Mouse (Mus musculus): Measurements from ENCODE around the gene Ccm2l. TPM values are rescaled to one million over a fixed set of nuclear protein-coding genes. Genes with fewer than 3 reads are reported as not detected.

The Ccm2l gene
- polyA plus RNA-seq, 1 experiment from 2014 or later, result 10.7 TPM

DNA sequence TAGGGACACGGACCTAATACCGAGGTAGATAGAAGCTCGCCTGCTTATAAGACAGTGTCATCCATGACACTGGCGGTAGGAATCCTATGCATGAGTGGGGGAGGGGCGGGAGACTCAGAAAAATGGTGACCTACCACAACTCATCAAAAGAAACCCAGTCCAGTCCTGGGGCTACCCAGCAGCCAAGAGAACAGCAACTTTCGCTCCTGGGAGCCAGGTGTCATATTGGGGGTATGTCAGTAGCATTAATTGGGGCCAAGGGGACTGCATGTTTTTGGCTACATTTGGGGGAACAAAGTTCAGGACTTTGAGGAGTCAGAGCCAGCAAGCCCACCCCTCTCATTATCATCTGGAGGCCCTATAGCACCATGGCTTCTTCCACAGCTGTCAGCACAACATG is 14.7 kb upstream of the Ccm2l start:
- no peak for DNase-seq (ENCODE audit: low spot score)
- Histone ChIP-seq H3K4me3 (ENCODE audit: low read depth, low read length) (no peak overlapping the region), H3K9ac (replicated peaks; ENCODE audit: low read depth) (no peak overlapping the region), H3K4me2 (replicated peaks; ENCODE audit: low read depth, low read length) (no peak overlapping the region), H3K4me1 (ENCODE audit: insufficient read depth, low read depth, low read length) (no peaks in the 10 kb centered on the region), H3K9me3 (ENCODE audit: low read length) (no peaks in the 10 kb centered on the region), H3K27ac (ENCODE audit: low read length) (no peak overlapping the region), H3K27me3 (replicated peaks; ENCODE audit: insufficient read depth, low read length) (peaks cover 16% of the 10 kb centered on the region; the same call in 1 of the 2 replicates), H3K36me3 (ENCODE audit: insufficient read depth, low read length) (no peaks in the 10 kb centered on the region)
- no peak for ATAC-seq
- 73% methylated on average over 6 of the region's 6 CpGs for WGBS
- TF ChIP-seq EP300 (IDR thresholded peaks at IDR 0.05) (no peak), CTCF (IDR thresholded peaks at IDR 0.05) (no peak)

DNA sequence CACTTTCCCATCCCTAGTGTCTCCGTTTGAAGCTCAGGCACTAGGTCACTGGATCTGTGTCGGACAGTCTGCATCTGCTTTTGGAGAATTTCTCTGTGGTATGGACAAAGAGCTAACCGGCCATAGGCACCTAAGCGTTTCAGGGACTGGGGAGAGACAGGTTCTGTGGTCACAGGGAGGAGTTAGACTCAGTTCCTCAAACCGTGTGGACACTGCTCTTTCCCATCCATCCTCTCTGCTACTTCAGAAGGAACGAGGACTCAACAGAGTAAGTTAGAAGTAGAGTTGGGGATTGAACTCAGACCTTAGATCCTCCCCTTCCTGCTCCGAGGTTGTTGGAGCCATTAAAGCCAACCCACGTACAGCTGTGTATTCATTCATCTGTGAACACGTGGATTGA is 14.2 kb upstream of the Ccm2l start:
- H3K27ac ChIP-seq (ENCODE audit: low read length), result no peak overlapping the region
- H3K4me1 ChIP-seq (ENCODE audit: insufficient read depth, low read depth, low read length), result no peaks in the 10 kb centered on the region
- H3K9me3 ChIP-seq (ENCODE audit: low read length), result no peaks in the 10 kb centered on the region
- no peaks in the 10 kb centered on the region for H3K36me3 ChIP-seq (ENCODE audit: insufficient read depth, low read length)
- H3K9ac ChIP-seq (replicated peaks; ENCODE audit: low read depth), result no peak overlapping the region
- no peak overlapping the region for H3K4me3 ChIP-seq (ENCODE audit: low read depth, low read length)
- H3K4me2 ChIP-seq (replicated peaks; ENCODE audit: low read depth, low read length), result no peak overlapping the region
- DNase-seq (ENCODE audit: low spot score) (no peak), ATAC-seq (no peak)
- WGBS, result 71% methylated on average over 9 of the region's 9 CpGs
- H3K27me3 ChIP-seq (replicated peaks; ENCODE audit: insufficient read depth, low read length), result peaks cover 16% of the 10 kb centered on the region; the same call in 1 of the 2 replicates
- TF ChIP-seq CTCF (IDR thresholded peaks at IDR 0.05), result no peak
- TF ChIP-seq EP300 (IDR thresholded peaks at IDR 0.05), result no peak

DNA sequence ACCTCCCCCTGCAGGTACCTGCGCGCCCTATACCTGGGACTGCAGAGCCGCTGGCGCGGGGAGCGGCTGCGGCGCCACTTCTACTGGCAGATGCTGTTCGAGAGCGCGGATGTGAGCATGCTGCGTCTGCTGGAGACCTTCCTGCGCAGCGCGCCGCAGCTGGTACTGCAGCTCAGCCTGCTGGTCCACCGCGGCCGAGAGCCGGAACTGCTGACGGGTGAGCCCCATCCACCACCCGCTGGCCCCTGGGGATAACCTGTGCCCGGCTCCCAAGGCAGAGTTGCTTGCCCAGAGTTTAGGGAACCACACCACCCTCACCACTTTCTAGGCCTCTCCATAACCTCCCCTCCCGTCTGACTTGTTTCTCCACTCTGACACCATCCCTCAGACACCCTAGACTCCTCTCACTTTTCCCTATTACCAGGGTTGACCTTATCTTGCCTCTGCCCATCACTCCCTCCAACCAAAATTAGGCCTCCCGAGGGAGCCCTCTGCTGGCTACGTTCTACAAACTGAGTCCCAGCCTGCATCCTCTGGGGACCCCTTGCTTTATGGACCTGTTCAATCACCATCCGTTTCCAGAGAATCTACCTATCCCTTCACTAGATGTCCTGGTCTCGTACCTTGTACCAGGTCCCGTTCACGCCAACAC is 12.9 kb upstream of the Ccm2l start:
- H3K27me3 ChIP-seq (replicated peaks; ENCODE audit: insufficient read depth, low read length), result peaks cover 16% of the 10 kb centered on the region; the same call in 1 of the 2 replicates
- no peak for ATAC-seq
- H3K4me2 ChIP-seq (replicated peaks; ENCODE audit: low read depth, low read length), result no peak overlapping the region
- no peak for DNase-seq (ENCODE audit: low spot score)
- H3K9ac ChIP-seq (replicated peaks; ENCODE audit: low read depth), result no peak overlapping the region
- TF ChIP-seq EP300 (IDR thresholded peaks at IDR 0.05) (no peak), CTCF (IDR thresholded peaks at IDR 0.05) (peak; percentile 20; the same call in 1 of the 2 replicates)
- H3K4me1 ChIP-seq (ENCODE audit: insufficient read depth, low read depth, low read length), result no peaks in the 10 kb centered on the region
- WGBS, result 9% methylated on average over 26 of the region's 30 CpGs
- no peaks in the 10 kb centered on the region for H3K36me3 ChIP-seq (ENCODE audit: insufficient read depth, low read length)
- H3K9me3 ChIP-seq (ENCODE audit: low read length), result no peaks in the 10 kb centered on the region
- no peak overlapping the region for H3K4me3 ChIP-seq (ENCODE audit: low read depth, low read length)
- H3K27ac ChIP-seq (ENCODE audit: low read length), result no peak overlapping the region

DNA sequence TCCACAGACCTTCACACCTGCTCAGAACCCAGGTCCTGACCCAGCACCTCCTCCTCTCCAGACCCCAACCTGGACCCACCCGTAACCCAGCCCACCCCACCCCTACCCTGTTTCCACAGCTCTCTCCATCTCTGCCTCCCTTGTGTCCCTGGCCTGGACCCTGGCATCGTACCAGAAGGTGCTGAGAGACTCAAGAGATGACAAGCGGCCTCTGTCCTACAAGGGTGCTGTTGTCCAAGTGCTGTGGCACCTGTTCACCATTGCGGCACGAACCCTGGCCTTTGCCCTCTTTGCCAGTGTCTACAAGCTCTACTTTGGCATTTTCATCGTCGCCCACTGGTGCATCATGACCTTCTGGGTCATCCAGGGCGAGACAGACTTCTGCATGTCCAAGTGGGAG is 11.9 kb upstream of the Ccm2l start:
- Histone ChIP-seq H3K9me3 (ENCODE audit: low read length) (no peaks in the 10 kb centered on the region), H3K9ac (replicated peaks; ENCODE audit: low read depth) (no peak overlapping the region), H3K27ac (ENCODE audit: low read length) (no peak overlapping the region), H3K27me3 (replicated peaks; ENCODE audit: insufficient read depth, low read length) (peaks cover 16% of the 10 kb centered on the region; the same call in 1 of the 2 replicates), H3K4me1 (ENCODE audit: insufficient read depth, low read depth, low read length) (no peaks in the 10 kb centered on the region), H3K4me2 (replicated peaks; ENCODE audit: low read depth, low read length) (no peak overlapping the region), H3K4me3 (ENCODE audit: low read depth, low read length) (no peak overlapping the region), H3K36me3 (ENCODE audit: insufficient read depth, low read length) (no peaks in the 10 kb centered on the region)
- DNase-seq (ENCODE audit: low spot score) (no peak), ATAC-seq (no peak)
- TF ChIP-seq EP300 (IDR thresholded peaks at IDR 0.05) (no peak), CTCF (IDR thresholded peaks at IDR 0.05) (no peak)
- WGBS, result 83% methylated on average over 8 of the region's 8 CpGs

DNA sequence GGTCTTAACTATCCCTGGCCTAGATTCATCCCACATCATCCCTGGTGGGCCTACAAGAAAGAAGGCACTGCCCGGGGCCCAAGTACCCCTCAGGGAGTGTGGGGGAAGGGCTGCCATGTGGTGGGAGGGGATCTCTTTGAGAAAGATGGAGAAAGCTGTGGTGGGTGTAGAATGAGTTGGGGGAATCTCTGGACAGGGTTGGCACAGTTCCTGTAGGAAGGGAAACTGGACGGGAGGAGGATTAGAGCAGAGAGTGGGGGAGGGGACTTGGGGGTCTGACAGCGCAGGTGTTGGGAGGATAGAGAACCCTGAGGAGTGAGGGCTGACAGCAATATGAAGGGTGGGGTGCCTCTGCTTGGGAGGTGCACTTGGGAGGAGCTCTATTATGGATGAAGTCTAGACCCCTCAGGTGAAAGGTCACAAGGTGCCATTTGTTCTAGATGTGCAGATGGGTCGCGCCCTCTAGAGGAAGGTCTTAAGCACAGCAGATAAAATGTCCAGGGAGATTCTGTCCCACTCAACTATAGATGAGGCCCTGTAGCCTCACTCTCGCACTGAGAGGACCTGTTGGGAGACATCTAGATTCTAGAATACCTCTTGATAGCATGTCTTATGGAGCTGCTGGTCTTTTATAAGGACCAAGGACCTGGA is 10.4 kb upstream of the Ccm2l start:
- Histone ChIP-seq H3K4me3 (ENCODE audit: low read depth, low read length) (no peak overlapping the region), H3K27me3 (replicated peaks; ENCODE audit: insufficient read depth, low read length) (peaks cover 16% of the 10 kb centered on the region; the same call in 1 of the 2 replicates), H3K36me3 (ENCODE audit: insufficient read depth, low read length) (no peaks in the 10 kb centered on the region), H3K27ac (ENCODE audit: low read length) (no peak overlapping the region), H3K9me3 (ENCODE audit: low read length) (no peaks in the 10 kb centered on the region), H3K4me1 (ENCODE audit: insufficient read depth, low read depth, low read length) (no peaks in the 10 kb centered on the region), H3K4me2 (replicated peaks; ENCODE audit: low read depth, low read length) (no peak overlapping the region), H3K9ac (replicated peaks; ENCODE audit: low read depth) (no peak overlapping the region)
- peak; percentile 48 for TF ChIP-seq CTCF (IDR thresholded peaks at IDR 0.05)
- no peak for TF ChIP-seq EP300 (IDR thresholded peaks at IDR 0.05)
- 53% methylated on average over 6 of the region's 6 CpGs for WGBS
- ATAC-seq, result no peak
- DNase-seq (ENCODE audit: low spot score), result no peak

DNA sequence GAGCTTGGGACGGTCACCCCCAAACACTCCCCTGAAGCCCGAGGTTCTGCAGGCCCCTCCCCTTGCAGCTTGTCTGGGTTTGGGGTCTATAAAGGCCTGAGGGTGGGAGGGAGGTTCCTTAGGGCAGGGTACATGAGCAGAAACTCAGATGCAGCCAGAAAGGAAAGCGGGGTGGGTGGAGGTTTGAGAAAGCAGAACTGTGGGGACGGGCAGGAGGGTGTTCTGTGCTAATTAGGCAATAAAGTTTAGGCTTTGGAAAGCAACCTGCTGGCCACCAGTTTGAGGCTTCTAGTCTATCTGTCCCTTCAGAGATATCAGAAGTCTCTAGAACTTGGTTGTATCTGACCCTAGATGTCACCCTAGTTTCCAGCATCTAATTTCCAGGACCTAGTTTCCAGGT is 7.4 kb upstream of the Ccm2l start:
- no peaks in the 10 kb centered on the region for H3K36me3 ChIP-seq (ENCODE audit: insufficient read depth, low read length)
- no peaks in the 10 kb centered on the region for H3K4me1 ChIP-seq (ENCODE audit: insufficient read depth, low read depth, low read length)
- H3K9me3 ChIP-seq (ENCODE audit: low read length), result no peaks in the 10 kb centered on the region
- no peak overlapping the region for H3K27ac ChIP-seq (ENCODE audit: low read length)
- DNase-seq (ENCODE audit: low spot score) (no peak), ATAC-seq (no peak)
- H3K9ac ChIP-seq (replicated peaks; ENCODE audit: low read depth), result no peak overlapping the region
- no peak overlapping the region for H3K4me2 ChIP-seq (replicated peaks; ENCODE audit: low read depth, low read length)
- H3K4me3 ChIP-seq (ENCODE audit: low read depth, low read length), result no peak overlapping the region
- TF ChIP-seq CTCF (IDR thresholded peaks at IDR 0.05), result no peak
- no peak for TF ChIP-seq EP300 (IDR thresholded peaks at IDR 0.05)
- 67% methylated on average over 4 of the region's 4 CpGs for WGBS
- H3K27me3 ChIP-seq (replicated peaks; ENCODE audit: insufficient read depth, low read length), result 0 out of 2 replicates have a peak, but pooled peaks cover 1% of the 10 kb centered on the region

All from lung, postnatal 0 days (tissue).